Mouse (Mus musculus): ENCODE results near the gene Olfr311. TPM values are rescaled to one million over a fixed set of nuclear protein-coding genes. Genes with fewer than 3 reads are reported as not detected.

Olfr311 gene
- polyA plus RNA-seq, 1 experiment from 2014 or later = not detected

Other genes with a start within 250 kb of the Olfr311 start
- not detected in 2 replicates for gene Olfr324, start 244.1 kb upstream of the Olfr311 start, polyA plus RNA-seq (2016; fragmentation: Nextera tagmentation; extraction: Ambion mirVana)
- gene 2210407C18Rik, start 223.2 kb upstream of the Olfr311 start, polyA plus RNA-seq (2016; fragmentation: Nextera tagmentation; extraction: Ambion mirVana) = not detected in 2 replicates
- not detected in 2 replicates for gene Olfr323, start 208.8 kb upstream of the Olfr311 start, polyA plus RNA-seq (2016; fragmentation: Nextera tagmentation; extraction: Ambion mirVana)
- 0.46 and 0.53 TPM in 2 replicates for gene Trim58, start 198.8 kb upstream of the Olfr311 start, polyA plus RNA-seq (2016; fragmentation: Nextera tagmentation; extraction: Ambion mirVana)
- not detected in 2 replicates for gene Olfr322, start 180.5 kb upstream of the Olfr311 start, polyA plus RNA-seq (2016; fragmentation: Nextera tagmentation; extraction: Ambion mirVana)
- gene Olfr320, start 158.2 kb upstream of the Olfr311 start, polyA plus RNA-seq (2016; fragmentation: Nextera tagmentation; extraction: Ambion mirVana) = not detected in 2 replicates
- gene Olfr319, start 140.1 kb upstream of the Olfr311 start, polyA plus RNA-seq (2016; fragmentation: Nextera tagmentation; extraction: Ambion mirVana) = not detected in 2 replicates
- gene Olfr318, start 115.2 kb upstream of the Olfr311 start, polyA plus RNA-seq (2016; fragmentation: Nextera tagmentation; extraction: Ambion mirVana) = not detected in 2 replicates
- not detected in 2 replicates for gene Olfr317, start 100.0 kb upstream of the Olfr311 start, polyA plus RNA-seq (2016; fragmentation: Nextera tagmentation; extraction: Ambion mirVana)
- gene Olfr316, start 86.5 kb upstream of the Olfr311 start, polyA plus RNA-seq (2016; fragmentation: Nextera tagmentation; extraction: Ambion mirVana) = not detected in 2 replicates
- not detected in 2 replicates for gene Olfr315, start 66.1 kb upstream of the Olfr311 start, polyA plus RNA-seq (2016; fragmentation: Nextera tagmentation; extraction: Ambion mirVana)
- gene Olfr314, start 56.3 kb upstream of the Olfr311 start, polyA plus RNA-seq (2016; fragmentation: Nextera tagmentation; extraction: Ambion mirVana) = not detected in 2 replicates
- gene Fam183b, start 37.3 kb upstream of the Olfr311 start, polyA plus RNA-seq (2016; fragmentation: Nextera tagmentation; extraction: Ambion mirVana) = 3.8 and 6.1 TPM in 2 replicates
- gene Olfr313, start 24.3 kb upstream of the Olfr311 start, polyA plus RNA-seq (2016; fragmentation: Nextera tagmentation; extraction: Ambion mirVana) = not detected in 2 replicates
- gene Olfr312, start 10.0 kb upstream of the Olfr311 start, polyA plus RNA-seq (2016; fragmentation: Nextera tagmentation; extraction: Ambion mirVana) = not detected in 2 replicates
- gene Gm12258, start 7.9 kb downstream of the Olfr311 start, polyA plus RNA-seq (2016; fragmentation: Nextera tagmentation; extraction: Ambion mirVana) = 9.1 and 11.5 TPM in 2 replicates
- 11.2 and 12.5 TPM in 2 replicates for gene 2810021J22Rik, start 28.0 kb downstream of the Olfr311 start, polyA plus RNA-seq (2016; fragmentation: Nextera tagmentation; extraction: Ambion mirVana)
- 4.6 and 5.2 TPM in 2 replicates for gene Zfp39, start 65.0 kb downstream of the Olfr311 start, polyA plus RNA-seq (2016; fragmentation: Nextera tagmentation; extraction: Ambion mirVana)
- not detected in 2 replicates for gene Btnl10, start 78.7 kb downstream of the Olfr311 start, polyA plus RNA-seq (2016; fragmentation: Nextera tagmentation; extraction: Ambion mirVana)
- 274 and 296 TPM in 2 replicates for gene Rnf187, start 99.7 kb downstream of the Olfr311 start, polyA plus RNA-seq (2016; fragmentation: Nextera tagmentation; extraction: Ambion mirVana)
- 34.1 and 69.6 TPM in 2 replicates for gene Hist3h2ba, start 109.7 kb downstream of the Olfr311 start, polyA plus RNA-seq (2016; fragmentation: Nextera tagmentation; extraction: Ambion mirVana)
- gene Hist3h2a, start 115.4 kb downstream of the Olfr311 start, polyA plus RNA-seq (2016; fragmentation: Nextera tagmentation; extraction: Ambion mirVana) = 20.4 and 31.6 TPM in 2 replicates
- gene Trim17, start 115.4 kb downstream of the Olfr311 start, polyA plus RNA-seq (2016; fragmentation: Nextera tagmentation; extraction: Ambion mirVana) = 0.25 and 0.26 TPM in 2 replicates
- gene Trim11, start 138.8 kb downstream of the Olfr311 start, polyA plus RNA-seq (2016; fragmentation: Nextera tagmentation; extraction: Ambion mirVana) = 17.7 and 19.3 TPM in 2 replicates

Measured in midbrain, embryonic 10.5 days (tissue).